Mouse (Mus musculus) layer of hippocampus, adult 2 months (tissue): Measurements from ENCODE around the gene Golph3l. TPM values are rescaled to one million over a fixed set of nuclear protein-coding genes. Genes with fewer than 3 reads are reported as not detected.
A peak's percentile ranks its signal among the peaks of the same experiment; 100 is the strongest.
"Not testable (repeated sequence)": the region's sequence is repeated elsewhere in the genome, so short reads cannot be mapped to it uniquely, and the experiment has no call there.

Experiments
- DNase-seq, 2 experiments: peaks; one replicate each; pipeline ENCODE4 v3.0.0; 2022; ENCODE audit warnings: low spot score in 2 of 2
- H3K27ac ChIP-seq: fragments of 200-600 bp; 2 replicates; pipeline ENCODE4 v1.8.1; 2022
- H3K4me3 ChIP-seq: fragments of 200-600 bp; 2 replicates; pipeline ENCODE4 v1.8.1; 2022; ENCODE audit warnings: mild to moderate bottlenecking
- CTCF ChIP-seq: fragments of 200-600 bp; conservative IDR thresholded peaks from 2 replicates; pipeline ENCODE4 v1.8.1; 2022; ENCODE audit warnings: antibody characterized with exemption, mild to moderate bottlenecking, moderate library complexity
- long read RNA-seq, 2 experiments: library from polyadenylated mRNA; stranded (forward); transcript quantifications; one replicate each; pipeline ENCODE4 v2.0.0; 2021; ENCODE audit warnings: borderline mapping rate in 2 of 2
- total RNA-seq, 2 experiments: library from RNA; stranded (reverse); gene quantifications; 2 replicates each; pipeline ENCODE4 v1.2.3; 2021

The Golph3l gene
- 10 to 100 TPM; 21.6 to 23.2 TPM for total RNA-seq
- long read RNA-seq, experiment 1, transcript Golph3l-207 (5 exons, 2,836 nt) = major isoform, 11 of 13 reads
- long read RNA-seq, experiment 1, partial matches to known transcripts = 2 of 13 reads
- long read RNA-seq, experiment 1, other reads (novel, unspliced or antisense) = 0 of 13 reads
- long read RNA-seq, experiment 2, transcript Golph3l-207 (5 exons, 2,836 nt) = major isoform, 11 of 15 reads
- long read RNA-seq, experiment 2, partial matches to known transcripts = 1 of 15 reads
- long read RNA-seq, experiment 2, other reads (novel, unspliced or antisense) = 3 of 15 reads

- peak; percentile 43; the same call in 1 of the 2 replicates for TF ChIP-seq CTCF
- DNase-seq = peak; percentile 94 to 98
- H3K27ac ChIP-seq = peak within 1 kb of the TSS; percentile 86
- H3K4me3 ChIP-seq = peak within 1 kb of the TSS; percentile 84
Observed at GRCm38 (mm10) chr3:95588604-95589086, at the start of gene Golph3l. Golph3l (plus strand) TSS chr3:95588934.

DNA sequence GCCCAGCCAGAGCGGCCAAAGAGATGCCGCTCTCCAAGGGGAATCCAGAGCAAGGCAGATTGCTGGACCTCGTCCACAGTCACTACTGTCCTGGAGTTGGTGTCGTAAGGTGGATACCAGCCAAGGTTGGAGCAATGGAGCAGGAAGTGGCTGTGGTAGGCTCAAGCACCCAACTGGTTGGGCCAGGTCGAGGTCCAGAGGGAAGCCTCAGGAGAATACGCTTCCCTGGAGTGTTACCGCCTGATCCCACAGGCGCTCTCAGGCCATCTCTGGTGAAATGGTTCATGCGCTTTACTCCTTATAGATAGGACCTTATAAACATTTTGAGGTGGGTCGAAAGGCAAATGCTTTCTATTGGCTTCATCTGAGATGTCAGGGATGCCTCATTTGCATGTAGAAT is 49.8 kb upstream of the Golph3l start:
- DNase-seq = no peak
- no peak overlapping the region for H3K4me3 ChIP-seq
- no peak for TF ChIP-seq CTCF
- no peak overlapping the region for H3K27ac ChIP-seq

- Histone ChIP-seq H3K27ac (no peak overlapping the region), H3K4me3 (no peak overlapping the region)
- DNase-seq = no peak
- TF ChIP-seq CTCF = no peak
Observed at GRCm38 (mm10) chr3:95539837-95540236, 48.9 kb upstream of the Golph3l start.

DNA sequence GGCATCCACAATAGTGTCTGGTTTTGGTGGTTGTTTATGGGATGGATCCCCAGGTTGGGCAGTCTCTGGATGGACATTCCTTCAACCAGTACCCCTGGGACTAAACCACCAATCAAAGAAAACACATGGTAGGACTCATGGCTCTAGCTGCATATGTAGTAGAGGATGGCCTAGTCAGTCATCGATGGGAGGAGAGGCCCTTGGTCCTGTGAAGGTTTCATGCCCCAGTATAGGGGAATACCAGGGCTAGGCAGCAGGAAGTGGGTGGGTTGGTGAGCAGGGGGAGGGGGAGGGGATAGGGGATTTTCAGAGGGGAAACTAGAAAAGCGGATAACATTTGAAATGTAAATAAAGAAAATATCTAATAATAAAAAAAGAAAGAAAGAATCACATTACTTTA is 47.5 kb upstream of the Golph3l start:
- DNase-seq, H3K4me3 ChIP-seq, H3K27ac ChIP-seq: not testable (repeated sequence)

- TF ChIP-seq CTCF = no peak
- no peak for DNase-seq
- H3K4me3 ChIP-seq = no peak overlapping the region
Observed at GRCm38 (mm10) chr3:95542171-95542570, 46.6 kb upstream of the Golph3l start.

DNA sequence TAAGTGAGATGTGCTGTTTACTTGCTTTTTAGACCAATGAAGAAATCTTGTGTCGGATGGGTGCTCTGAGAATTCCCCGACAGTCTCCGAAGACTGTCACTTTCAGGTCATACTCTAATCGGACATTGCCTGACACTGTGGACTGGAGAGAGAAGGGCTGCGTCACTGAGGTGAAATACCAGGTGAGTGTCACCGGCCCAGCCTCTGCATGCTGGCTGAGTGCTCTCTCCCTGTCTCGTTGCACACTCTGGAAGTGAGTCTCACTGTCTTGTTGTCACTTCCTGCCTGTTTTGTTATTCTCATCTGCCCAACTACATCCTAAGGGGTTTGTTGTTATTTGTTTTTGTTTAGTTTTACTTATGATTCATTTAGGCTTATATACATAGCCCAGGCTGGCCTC is 45.8 kb upstream of the Golph3l start:
- Histone ChIP-seq H3K4me3 (no peak overlapping the region), H3K27ac (no peak overlapping the region)
- TF ChIP-seq CTCF = no peak
- no peak for DNase-seq

More at GRCm38 (mm10) chr3:95542171-95542570, 46.6 kb upstream of the Golph3l start:
- H3K27ac ChIP-seq = no peak overlapping the region

DNA sequence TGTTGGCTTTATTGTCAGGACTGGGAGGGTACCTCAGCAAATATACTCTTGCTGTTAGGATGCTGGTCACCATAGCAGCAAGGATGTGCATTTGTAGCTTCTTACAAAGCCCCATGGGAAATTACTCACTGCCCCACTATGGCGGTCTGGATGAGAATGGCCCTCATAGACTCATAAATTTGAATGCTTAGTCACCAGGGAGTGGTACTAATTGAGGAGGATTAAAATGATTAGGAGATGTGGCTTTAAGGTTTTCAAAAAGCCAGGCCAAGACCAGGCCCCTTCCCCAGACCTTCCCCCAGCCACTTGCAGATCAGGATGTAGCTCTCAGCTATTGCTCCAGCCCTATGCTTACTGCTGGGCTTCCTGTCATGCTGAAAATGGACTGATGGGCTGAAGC is 38.6 kb upstream of the Golph3l start:
- Histone ChIP-seq H3K4me3 (no peak overlapping the region), H3K27ac (no peak overlapping the region)
- no peak for TF ChIP-seq CTCF
- DNase-seq = no peak

DNA sequence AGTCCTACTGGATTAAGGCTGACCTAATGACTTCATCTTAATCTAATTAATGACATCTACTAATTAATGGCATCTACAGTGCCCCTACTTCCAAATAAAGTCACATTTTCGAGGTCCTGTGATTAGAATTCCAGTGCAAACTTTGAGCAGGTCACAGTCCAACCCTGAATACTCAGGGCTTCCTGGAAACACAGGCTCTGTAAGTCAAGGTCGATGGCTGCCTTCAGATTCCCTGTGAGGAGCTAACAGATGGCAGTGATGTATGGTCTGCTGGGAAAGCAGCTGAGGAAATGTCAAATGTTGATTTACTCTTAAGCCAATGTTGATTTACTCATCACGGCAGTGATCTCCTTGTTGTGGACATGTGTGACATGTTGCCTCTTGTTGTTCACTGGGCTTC is 34.7 kb upstream of the Golph3l start:
- TF ChIP-seq CTCF = no peak
- no peak for DNase-seq
- Histone ChIP-seq H3K4me3 (no peak overlapping the region), H3K27ac (no peak overlapping the region)

GRCm38 (mm10) chr3:95559437-95559836 is 29.3 kb upstream of the Golph3l start, which contains the start of gene Hormad1:
Hormad1 (plus strand) TSS chr3:95559677.
- no peak for TF ChIP-seq CTCF
- H3K27ac ChIP-seq = no peak within 1 kb of the TSS
- no peak within 1 kb of the TSS for H3K4me3 ChIP-seq
- DNase-seq = no peak

DNA sequence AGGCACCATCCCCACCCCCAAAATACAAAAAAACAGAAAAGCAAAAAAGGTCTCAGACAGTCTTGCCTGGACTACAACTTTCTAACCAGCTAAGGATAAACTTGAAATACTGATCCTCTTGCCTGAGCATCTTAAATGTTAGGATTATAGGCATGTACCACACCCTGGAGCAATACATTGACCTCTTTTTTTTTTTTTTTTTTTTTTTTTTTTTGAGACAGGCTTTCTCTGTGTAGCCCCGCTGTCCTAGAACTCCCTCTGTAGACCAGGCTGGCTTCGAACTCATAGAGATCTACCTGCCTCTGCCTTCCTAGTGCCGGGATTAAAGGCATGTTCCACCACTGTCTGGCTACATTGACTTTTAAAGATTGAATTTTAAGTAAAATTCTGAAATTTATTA is 28.0 kb upstream of the Golph3l start:
- DNase-seq = no peak
- TF ChIP-seq CTCF = no peak
- no peak overlapping the region for H3K4me3 ChIP-seq
- H3K27ac ChIP-seq = no peak overlapping the region

DNA sequence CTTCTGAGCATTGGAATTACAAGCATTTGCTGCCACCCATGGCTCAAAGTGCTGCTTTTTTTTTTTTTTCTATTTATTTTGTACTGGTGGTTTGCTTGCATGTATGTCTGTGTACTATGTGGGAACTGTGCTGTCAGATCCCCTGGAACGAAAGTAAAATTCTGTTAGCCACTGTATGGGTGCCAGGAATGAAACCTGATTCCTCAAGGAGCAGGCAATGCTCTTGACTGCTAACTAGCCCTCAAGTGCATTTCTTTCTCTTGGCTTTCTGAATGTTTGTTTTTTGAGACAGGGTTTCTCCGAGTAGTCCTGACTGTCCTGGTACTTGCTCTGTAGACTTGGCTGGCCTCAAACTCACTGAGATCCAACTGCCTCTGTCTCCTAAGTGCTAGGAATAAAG is 26.9 kb upstream of the Golph3l start:
- no peak for DNase-seq
- Histone ChIP-seq H3K27ac (no peak overlapping the region), H3K4me3 (no peak overlapping the region)
- TF ChIP-seq CTCF = no peak

DNA sequence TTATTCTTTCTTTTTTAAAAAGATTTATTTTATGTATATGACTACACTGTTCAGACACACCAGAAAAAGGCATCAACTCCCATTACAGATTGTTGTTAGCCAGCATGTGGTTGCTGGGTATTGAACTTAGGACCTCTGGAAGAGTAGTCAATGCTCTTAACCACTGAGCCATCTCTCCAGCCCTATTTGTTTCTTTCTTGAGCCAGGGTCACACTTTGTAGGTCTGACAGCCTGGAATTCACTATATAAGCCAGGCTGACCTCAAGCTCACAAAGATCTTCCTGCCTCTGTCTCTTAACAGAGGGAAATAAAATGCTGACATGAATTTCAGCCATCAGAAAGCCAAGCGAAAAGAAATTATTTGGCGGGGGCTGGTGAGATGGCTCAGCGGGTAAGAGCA is 19.1 kb upstream of the Golph3l start:
- no peak for TF ChIP-seq CTCF
- Histone ChIP-seq H3K27ac (no peak overlapping the region), H3K4me3 (no peak overlapping the region)
- DNase-seq = no peak

- H3K27ac ChIP-seq = peak overlapping the region; percentile 86
- no peak for TF ChIP-seq CTCF
- peak overlapping the region; percentile 84 for H3K4me3 ChIP-seq
- DNase-seq = no peak
Observed at GRCm38 (mm10) chr3:95587754-95588603, 755 bp upstream of the Golph3l start.
